Mouse (Mus musculus) cerebellum, adult 2 months (tissue): ENCODE results near the gene Acacb. TPM values are rescaled to one million over a fixed set of nuclear protein-coding genes. Genes with fewer than 3 reads are reported as not detected.

Experiments
- DNase-seq, 2 experiments: peaks; one replicate each; pipeline ENCODE4 v3.0.0; 2021
- H3K27ac ChIP-seq: fragments of 200-500 bp; 2 replicates; pipeline ENCODE4 v1.5.1; 2012; ENCODE audit warnings: low read length, control low read depth, inconsistent platforms; ENCODE audit not compliant: insufficient read depth
- H3K27me3 ChIP-seq: fragments of 200-500 bp; 2 replicates; pipeline ENCODE4 v1.6.1; 2012; ENCODE audit warnings: inconsistent platforms, mild to moderate bottlenecking, low read length, moderate library complexity; ENCODE audit not compliant: control insufficient read depth, insufficient read depth
- H3K4me1 ChIP-seq: fragments of 200-500 bp; 2 replicates; pipeline ENCODE4 v1.6.1; 2011; ENCODE audit warnings: low read length; ENCODE audit not compliant: control insufficient read depth, insufficient read depth
- H3K4me3 ChIP-seq: fragments of 200-500 bp; replicated peaks from 2 replicates; pipeline ENCODE3; 2011; ENCODE audit warnings: mild to moderate bottlenecking, low read depth, low read length, control low read depth; ENCODE audit not compliant: insufficient read depth
- CTCF ChIP-seq: fragments of 200-500 bp; IDR thresholded peaks from 2 replicates; pipeline ENCODE4 v1.5.1; 2011; ENCODE audit warnings: low read depth, mild to moderate bottlenecking, control low read depth, low read length, moderate library complexity, borderline replicate concordance; ENCODE audit not compliant: insufficient read depth
- POLR2A ChIP-seq: fragments of 200-500 bp; IDR thresholded peaks from 2 replicates; pipeline ENCODE4 v1.6.1; 2011; ENCODE audit warnings: low read length, control low read depth, borderline replicate concordance; ENCODE audit not compliant: insufficient read depth
- WGBS: fragments of 180-500 bp; shearing (Covaris S2); methylation state at CpG from one replicate; pipeline ENCODE4 v1.1.7; 2018; 5-methylcytosine and 5-hydroxymethylcytosine counted together
- polyA plus RNA-seq: library from polyadenylated mRNA; depleted of rRNA; stranded (reverse); fragments of >200 nt; gene quantifications from 2 replicates; pipeline ENCODE4 v1.2.3, GENCODE M21; 2012; rRNA removed

The Acacb gene
- 4.6 and 5.2 TPM in 2 replicates for polyA plus RNA-seq

DNA sequence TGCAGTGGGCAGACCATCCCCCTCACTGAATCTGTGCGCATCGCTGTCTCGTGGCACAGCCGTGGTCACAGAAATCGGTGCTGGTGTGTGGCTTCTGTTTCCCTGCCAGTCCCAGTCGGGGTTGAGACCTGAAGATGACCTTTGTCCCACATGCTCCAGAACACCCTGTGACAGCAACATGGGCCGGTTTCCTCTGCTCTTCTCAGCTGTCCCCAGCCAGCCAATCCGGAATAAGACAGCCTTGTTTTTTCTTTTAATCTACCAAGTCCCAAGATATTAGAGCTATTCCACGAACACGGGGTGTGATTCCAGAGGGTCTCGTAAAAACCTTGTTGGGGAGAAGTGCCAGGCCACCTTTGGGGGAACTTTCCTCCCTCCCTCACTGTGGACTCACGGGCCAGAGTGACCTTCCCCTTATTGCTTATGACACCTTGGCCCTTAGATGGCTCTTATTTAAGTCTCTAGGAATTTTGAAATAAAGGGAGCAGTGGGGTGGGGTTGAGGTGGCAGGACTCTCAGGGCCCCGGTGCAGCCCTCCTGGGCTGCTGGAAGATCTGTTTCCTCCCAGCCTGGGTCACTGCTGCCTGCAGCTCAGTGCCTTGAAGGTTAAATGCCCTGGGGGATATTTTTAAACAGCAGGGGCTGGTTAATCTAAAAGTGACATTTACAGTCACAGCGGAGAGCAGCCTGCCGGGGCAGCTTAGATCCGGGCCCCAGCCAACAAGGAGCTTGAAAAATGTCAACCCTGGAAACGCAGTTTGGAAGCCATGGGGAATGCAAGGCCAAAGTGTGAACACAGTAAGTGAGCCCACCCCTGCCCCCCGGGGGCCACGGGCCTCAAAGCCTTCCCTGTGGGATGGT lies at the start of gene Acacb:
Gene Acacb, plus strand, starts transcription at position 508 of the 861 bp plus-strand sequence.
- no peak for DNase-seq
- TF ChIP-seq CTCF (no peak), POLR2A (no peak)
- Histone ChIP-seq H3K4me3 (no peak within 1 kb of the TSS), H3K27me3 (no peaks in the 10 kb centered on the region), H3K4me1 (no peaks in the 10 kb centered on the region), H3K27ac (no peak within 1 kb of the TSS)
- WGBS = 51% methylated on average over 19 of the region's 19 CpGs

DNA sequence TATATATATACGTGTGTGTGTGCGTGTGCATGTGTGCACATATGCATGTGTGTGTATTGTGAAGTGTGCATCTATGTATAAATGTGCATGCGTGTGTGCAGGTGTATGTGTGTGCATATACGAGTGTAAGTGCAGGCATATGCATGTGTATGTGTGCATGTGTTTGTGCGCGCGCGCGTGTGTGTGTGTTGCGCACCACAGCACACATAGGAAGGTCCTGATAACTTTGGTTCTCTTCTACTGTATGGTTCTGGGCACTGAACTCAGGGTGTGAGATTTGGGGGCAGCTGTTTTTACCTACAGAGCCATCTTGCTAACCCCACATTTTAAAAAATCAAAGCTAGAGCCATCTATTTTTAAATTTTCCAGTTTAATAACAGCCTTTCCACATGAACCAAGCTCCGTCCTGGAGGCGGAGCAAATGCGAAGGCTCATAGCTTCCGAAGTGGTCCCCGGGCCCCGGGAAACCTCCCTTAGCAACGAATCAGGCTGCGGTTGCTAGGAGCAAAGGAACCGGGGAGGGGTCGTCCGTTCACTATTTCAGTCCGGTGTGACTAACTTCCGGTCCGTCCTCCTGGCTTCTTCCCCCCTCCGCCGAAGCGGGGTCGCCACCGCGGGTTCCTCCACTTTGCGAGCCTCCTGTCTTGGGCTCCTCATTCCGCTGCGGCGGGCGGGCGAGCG lies 46.5 kb upstream of the Acacb start:
- no peak for TF ChIP-seq CTCF
- peak; percentile 48; the same call in 1 of the 2 replicates for TF ChIP-seq POLR2A
- Histone ChIP-seq H3K27ac (no peak overlapping the region), H3K4me1 (peaks cover 24% of the 10 kb centered on the region), H3K4me3 (peak overlapping the region; percentile 64), H3K27me3 (no peaks in the 10 kb centered on the region)
- WGBS = 6% methylated on average over 37 of the region's 37 CpGs
- peak; percentile 89 to 98 for DNase-seq

DNA sequence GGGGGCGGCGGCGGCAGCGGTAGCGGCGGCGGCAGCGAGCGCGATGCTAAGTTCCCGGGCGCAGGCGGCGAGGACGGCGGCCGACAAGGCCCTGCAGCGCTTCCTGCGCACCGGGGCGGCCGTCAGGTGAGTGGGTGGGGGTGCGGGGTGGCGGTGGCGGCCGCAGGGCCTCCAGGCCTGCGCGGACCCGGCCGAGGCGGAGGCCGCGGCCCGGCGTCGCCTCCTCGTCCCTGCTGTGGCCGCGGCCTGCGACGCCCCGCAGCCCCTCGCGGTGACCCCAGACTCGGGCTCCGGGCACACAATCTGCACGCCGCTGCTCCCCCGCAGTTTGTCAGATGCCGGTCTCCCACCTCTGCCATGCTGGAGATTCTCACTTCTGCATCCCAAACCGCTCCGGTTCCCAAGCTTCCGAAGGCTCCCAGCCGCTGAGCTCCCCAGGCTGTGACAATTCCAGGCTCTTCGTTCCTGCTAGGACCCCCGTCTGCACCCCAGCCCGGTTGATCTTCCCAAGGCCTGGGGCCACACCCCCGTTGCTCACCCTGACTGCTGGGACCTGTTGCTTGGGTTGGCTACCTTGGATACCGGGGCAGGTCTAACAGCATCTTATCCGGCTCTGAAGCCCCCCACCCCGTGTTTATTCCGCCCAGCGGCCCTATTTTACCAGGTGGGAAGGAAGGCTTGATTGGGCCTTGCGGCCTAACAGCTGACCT lies 45.8 kb upstream of the Acacb start:
- peak overlapping the region; percentile 64 for H3K4me3 ChIP-seq
- H3K4me1 ChIP-seq = peaks cover 24% of the 10 kb centered on the region
- H3K27ac ChIP-seq = peak overlapping the region; percentile 13; the same call in 1 of the 2 replicates
- DNase-seq = no peak
- H3K27me3 ChIP-seq = no peaks in the 10 kb centered on the region
- WGBS = 3% methylated on average over 47 of the region's 64 CpGs
- no peak for TF ChIP-seq POLR2A
- no peak for TF ChIP-seq CTCF

DNA sequence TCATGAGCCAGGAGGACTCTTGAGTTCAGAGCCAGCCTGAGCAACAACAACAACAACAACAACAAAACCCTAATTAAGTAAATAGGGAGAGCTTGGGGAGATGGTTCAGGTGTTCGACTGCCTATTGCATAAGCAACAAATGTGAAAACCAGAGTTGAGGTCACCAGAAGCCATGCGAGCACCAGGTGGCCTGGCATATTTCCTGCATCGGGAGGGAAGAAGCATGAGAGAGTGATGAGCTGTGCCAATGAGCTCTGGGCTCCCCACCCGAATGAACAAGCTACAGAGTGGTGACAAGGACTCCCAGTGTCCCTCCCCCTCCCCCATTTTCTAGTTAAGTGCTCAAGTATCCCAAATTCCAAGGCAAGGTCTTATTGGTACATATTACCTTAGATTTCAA lies 44.5 kb upstream of the Acacb start:
- Histone ChIP-seq H3K27ac (no peak overlapping the region), H3K4me3 (peak overlapping the region; percentile 21), H3K4me1 (peaks cover 36% of the 10 kb centered on the region), H3K27me3 (no peaks in the 10 kb centered on the region)
- TF ChIP-seq POLR2A = no peak
- no peak for TF ChIP-seq CTCF
- WGBS = 18% methylated on average over 4 of the region's 4 CpGs
- DNase-seq = peak; percentile 44 to 62

DNA sequence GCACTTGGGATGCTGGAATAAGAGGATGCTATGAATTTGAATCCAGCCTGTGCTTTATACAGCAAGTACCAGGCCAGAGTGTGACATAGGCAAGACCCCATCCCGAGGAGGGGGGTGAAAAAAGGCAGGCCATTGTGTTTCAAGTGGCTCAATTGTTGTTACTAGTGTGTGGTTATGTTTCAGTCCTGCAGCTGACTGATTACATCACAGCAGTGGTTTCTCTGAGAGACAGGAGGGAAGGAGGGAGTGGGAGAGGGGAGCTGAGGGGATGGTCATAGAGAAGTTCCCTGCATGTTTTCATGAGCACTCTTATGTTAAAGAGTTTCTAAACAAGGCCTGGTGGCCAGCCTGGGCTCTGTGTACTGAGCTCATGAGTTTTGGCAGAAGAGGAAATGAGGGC lies 43.5 kb upstream of the Acacb start:
- no peak for TF ChIP-seq CTCF
- no peak for TF ChIP-seq POLR2A
- no peak for DNase-seq
- Histone ChIP-seq H3K27ac (peak overlapping the region; percentile 64; the same call in 1 of the 2 replicates), H3K4me1 (peaks cover 36% of the 10 kb centered on the region), H3K4me3 (no peak overlapping the region), H3K27me3 (no peaks in the 10 kb centered on the region)
- WGBS = 64% methylated on average over 1 of the region's 1 CpGs

DNA sequence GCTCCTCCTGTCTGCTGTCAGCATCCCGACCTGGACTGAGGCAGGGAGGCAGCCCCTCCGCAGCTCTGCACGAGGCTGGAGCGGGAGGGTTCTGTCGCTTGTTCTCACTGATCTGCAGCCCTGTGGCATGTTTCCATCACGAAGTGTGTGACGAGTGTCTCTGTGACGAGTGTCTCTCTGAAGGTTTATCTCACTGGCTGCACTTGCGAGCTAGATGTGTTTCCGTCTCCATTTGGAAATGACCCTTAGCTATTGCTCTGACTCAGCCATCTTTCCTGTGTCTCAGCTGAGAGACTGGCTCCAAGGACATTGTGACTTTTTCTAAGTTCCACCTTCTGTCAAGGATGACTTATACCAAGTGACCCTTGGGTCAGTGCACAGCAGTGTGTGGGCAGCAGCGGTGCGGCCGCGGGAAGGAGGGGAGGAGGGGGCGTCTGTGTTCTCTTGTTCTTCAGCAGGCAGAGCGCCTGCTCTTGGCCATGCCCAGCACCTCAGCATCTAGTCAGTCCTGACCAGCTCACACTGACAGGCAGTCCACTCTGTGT lies 39.9 kb upstream of the Acacb start:
- H3K27me3 ChIP-seq = no peaks in the 10 kb centered on the region
- WGBS = 89% methylated on average over 16 of the region's 16 CpGs
- TF ChIP-seq CTCF (no peak), POLR2A (no peak)

DNA sequence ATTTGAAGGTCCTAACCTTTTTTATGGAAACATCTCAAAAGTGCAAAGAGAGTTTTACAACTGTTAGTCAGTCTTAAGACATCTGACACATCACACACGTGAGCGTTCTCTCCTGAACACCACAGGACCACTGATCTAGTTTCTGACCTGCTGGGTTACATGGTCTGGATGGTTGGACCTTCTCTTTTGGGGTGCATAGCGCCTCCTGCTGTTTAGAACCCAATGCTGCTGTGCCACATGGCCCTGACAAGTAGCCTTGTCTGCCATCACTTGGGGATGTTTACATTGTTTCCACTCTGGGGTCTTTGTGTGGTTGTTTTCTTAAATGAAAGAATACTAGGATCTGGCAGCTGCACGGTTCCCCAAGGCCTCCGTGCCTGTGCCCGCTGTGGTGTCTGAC lies 33.0 kb upstream of the Acacb start:
- H3K27me3 ChIP-seq = no peaks in the 10 kb centered on the region
- 75% methylated on average over 6 of the region's 6 CpGs for WGBS
- DNase-seq = no peak
- TF ChIP-seq CTCF (peak; percentile 40; the same call in 1 of the 2 replicates), POLR2A (no peak)
- H3K27ac ChIP-seq = no peak overlapping the region
- H3K4me3 ChIP-seq = no peak overlapping the region
- H3K4me1 ChIP-seq = no peaks in the 10 kb centered on the region; the same call in 1 of the 2 replicates

More for the DNA sequence above, 39.9 kb upstream of the Acacb start:
- Histone ChIP-seq H3K4me1 (peaks cover 30% of the 10 kb centered on the region), H3K4me3 (no peak overlapping the region), H3K27ac (no peak overlapping the region)
- no peak for DNase-seq
